Mouse (Mus musculus) heart, postnatal 0 days (tissue): ENCODE data around the gene Dpm3. TPM values are rescaled to one million over a fixed set of nuclear protein-coding genes. Genes with fewer than 3 reads are reported as not detected.
A peak's percentile ranks its signal among the peaks of the same experiment; 100 is the strongest.

Experiments used
- ATAC-seq: fragments of 200-750 bp; cut with Nextera tagmentation; 2 replicates; pipeline ENCODE4 v1.8.0; 2017; ENCODE audit warnings: low read depth, moderate number of reproducible peaks, moderate library complexity; ENCODE audit not compliant: insufficient read depth
- DNase-seq: peaks from one replicate; pipeline ENCODE4 v3.0.0-alpha.2; 2016; ENCODE audit warnings: low spot score
- H3K27ac ChIP-seq: fragments of 300-500 bp; sonication (generic); 2 replicates; pipeline ENCODE4 v1.5.1; 2014; ENCODE audit warnings: low read depth, mild to moderate bottlenecking
- H3K27me3 ChIP-seq: fragments of 300-500 bp; sonication (generic); 2 replicates; pipeline ENCODE4 v1.6.1; 2014; ENCODE audit warnings: low read length, mixed read lengths; ENCODE audit not compliant: control insufficient read depth, insufficient read depth
- H3K36me3 ChIP-seq: fragments of 300-500 bp; sonication (generic); replicated peaks from 2 replicates; pipeline ENCODE4 v1.6.1; 2014; ENCODE audit warnings: low read length, mixed read lengths; ENCODE audit not compliant: control insufficient read depth, insufficient read depth
- H3K4me1 ChIP-seq: fragments of 300-500 bp; sonication (generic); 2 replicates; pipeline ENCODE4 v1.6.1; 2014; ENCODE audit warnings: antibody characterized with exemption; ENCODE audit not compliant: control insufficient read depth, insufficient read depth
- H3K4me2 ChIP-seq: fragments of 300-500 bp; sonication (generic); 2 replicates; pipeline ENCODE4 v1.6.1; 2014; ENCODE audit warnings: low read depth, mild to moderate bottlenecking, low read length, moderate library complexity
- H3K4me3 ChIP-seq: fragments of 300-500 bp; sonication (generic); 2 replicates; pipeline ENCODE4 v1.5.1; 2014; ENCODE audit warnings: low read depth, low read length
- H3K9ac ChIP-seq: fragments of 300-500 bp; sonication (generic); replicated peaks from 2 replicates; pipeline ENCODE4 v1.6.1; 2014; ENCODE audit warnings: low read depth, low read length, mixed read lengths
- H3K9me3 ChIP-seq: fragments of 300-500 bp; sonication (generic); replicated peaks from 2 replicates; pipeline ENCODE4 v1.6.1; 2016; ENCODE audit warnings: low read length; ENCODE audit not compliant: control insufficient read depth
- CTCF ChIP-seq: IDR thresholded peaks from 2 replicates; pipeline ENCODE4 v1.5.1; 2016; ENCODE audit warnings: antibody characterized with exemption, control low read depth, low read depth
- EP300 ChIP-seq: IDR thresholded peaks from 2 replicates; pipeline ENCODE4 v1.6.1; 2016; ENCODE audit warnings: antibody characterized with exemption, low read depth
- WGBS: fragments of 180-500 bp; shearing (Covaris S2); extraction: QIAGEN DNeasy Blood & Tissue Kit; methylation state at CpG from one replicate; pipeline ENCODE4 v1.1.7; 2014; 5-methylcytosine and 5-hydroxymethylcytosine counted together
- polyA plus RNA-seq: library from polyadenylated mRNA; unstranded; fragments of >200 nt; fragmentation: Nextera tagmentation; extraction: Ambion mirVana; gene quantifications from 2 replicates; pipeline ENCODE4 v1.2.1, GENCODE M21; 2015
- total RNA-seq: library from RNA; depleted of rRNA; stranded (reverse); fragments of >200 nt; gene quantifications from 2 replicates; pipeline ENCODE4 v1.2.3, GENCODE M21; 2014; ENCODE audit warnings: low replicate concordance

Dpm3 gene
- total and polyA plus RNA-seq, 2 experiments from 2014 or later: 80.3 to 450 TPM

- Histone ChIP-seq H3K4me1 (peaks cover 7% of the 10 kb centered on the region; the same call in 1 of the 2 replicates), H3K9me3 (no peaks in the 10 kb centered on the region), H3K27me3 (no peaks in the 10 kb centered on the region), H3K36me3 (no peaks in the 10 kb centered on the region), H3K4me2 (no peak overlapping the region), H3K27ac (no peak overlapping the region), H3K4me3 (no peak overlapping the region), H3K9ac (no peak overlapping the region)
- WGBS: 86% methylated on average over 5 of the region's 5 CpGs
- DNase-seq (no peak), ATAC-seq (no peak)
- no peak for TF ChIP-seq CTCF
Measured at GRCm38 (mm10) chr3:89254994-89255393, 4.2 kb upstream of the Dpm3 start.

- no peaks in the 10 kb centered on the region for H3K9me3 ChIP-seq
- H3K4me1 ChIP-seq: peaks cover 5% of the 10 kb centered on the region; the same call in 1 of the 2 replicates
- TF ChIP-seq EP300 (no peak), CTCF (no peak)
- H3K27ac ChIP-seq: peak overlapping the region; percentile 55; the same call in 1 of the 2 replicates
- peak; percentile 47 for DNase-seq
- H3K36me3 ChIP-seq: no peaks in the 10 kb centered on the region
- WGBS: 43% methylated on average over 5 of the region's 5 CpGs
- ATAC-seq: peak; percentile 65
- no peaks in the 10 kb centered on the region for H3K27me3 ChIP-seq
- no peak overlapping the region for H3K4me3 ChIP-seq
- H3K4me2 ChIP-seq: no peak overlapping the region
- H3K9ac ChIP-seq: no peak overlapping the region
Measured at GRCm38 (mm10) chr3:89256177-89256576, 3.0 kb upstream of the Dpm3 start.

DNA sequence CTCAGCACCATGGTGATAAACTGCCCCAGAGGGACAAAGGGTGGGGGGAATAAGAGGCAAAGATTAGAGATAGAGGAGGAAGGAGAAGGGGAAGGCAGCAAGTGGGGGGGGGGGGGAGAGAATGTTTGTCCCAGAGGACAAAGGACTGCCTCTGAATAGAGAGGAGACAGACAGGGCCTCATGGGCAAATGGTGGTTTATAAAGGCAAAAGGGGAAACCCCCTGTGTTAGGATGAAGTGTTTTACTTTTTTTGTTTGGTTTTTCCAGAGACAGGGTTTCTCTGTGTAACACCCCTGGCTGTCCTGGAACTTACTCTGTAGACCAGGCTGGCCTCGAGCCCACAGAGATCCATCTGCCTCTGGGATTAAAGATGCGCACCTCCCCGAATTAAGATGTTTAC lies 1.1 kb downstream of the Dpm3 start:
- Histone ChIP-seq H3K36me3 (no peaks in the 10 kb centered on the region), H3K4me2 (no peak overlapping the region), H3K4me1 (0 out of 2 replicates have a peak, but pooled peaks cover 4% of the 10 kb centered on the region), H3K4me3 (no peak overlapping the region), H3K9me3 (no peaks in the 10 kb centered on the region), H3K27me3 (no peaks in the 10 kb centered on the region), H3K27ac (no peak overlapping the region), H3K9ac (no peak overlapping the region)
- TF ChIP-seq EP300: no peak
- TF ChIP-seq CTCF: no peak
- DNase-seq (no peak), ATAC-seq (no peak)
- 74% methylated on average over 3 of the region's 3 CpGs for WGBS

DNA sequence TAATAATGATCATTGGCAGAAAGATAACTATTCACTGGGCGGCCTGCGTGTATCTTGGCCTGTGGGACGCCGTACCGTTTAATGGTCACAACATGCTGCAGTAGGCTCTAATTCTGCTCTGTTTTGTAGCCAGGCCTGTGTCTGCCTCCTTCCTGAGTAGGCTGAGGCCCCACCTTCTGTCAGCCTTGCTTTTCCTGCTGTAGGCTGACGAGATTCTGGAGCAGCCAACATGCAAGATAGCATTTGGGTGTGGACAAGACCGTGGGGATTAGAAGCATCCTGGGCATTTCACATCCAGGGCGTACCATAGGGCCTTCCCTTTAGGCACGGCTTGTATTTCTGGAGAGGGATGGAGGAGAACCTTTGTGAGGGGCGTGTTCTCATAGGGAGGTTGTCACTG lies 3.3 kb downstream of the Dpm3 start:
- Histone ChIP-seq H3K27me3 (no peaks in the 10 kb centered on the region), H3K9ac (no peak overlapping the region), H3K27ac (peak overlapping the region; percentile 50), H3K36me3 (no peaks in the 10 kb centered on the region), H3K4me3 (no peak overlapping the region), H3K4me2 (no peak overlapping the region), H3K4me1 (peaks cover 11% of the 10 kb centered on the region; the same call in 1 of the 2 replicates), H3K9me3 (no peaks in the 10 kb centered on the region)
- 47% methylated on average over 10 of the region's 10 CpGs for WGBS
- no peak for TF ChIP-seq EP300
- TF ChIP-seq CTCF: no peak
- DNase-seq (peak; percentile 44), ATAC-seq (peak; percentile 49)

GRCm38 (mm10) chr3:89266439-89266893 lies 7.3 kb downstream of the Dpm3 start:
- peak overlapping the region; percentile 71 for H3K9ac ChIP-seq
- peaks cover 24% of the 10 kb centered on the region for H3K4me1 ChIP-seq
- peaks cover 3% of the 10 kb centered on the region; the same call in 1 of the 2 replicates for H3K36me3 ChIP-seq
- DNase-seq (peak; percentile 76), ATAC-seq (peak; percentile 76)
- H3K4me2 ChIP-seq: peak overlapping the region; percentile 83
- no peaks in the 10 kb centered on the region for H3K27me3 ChIP-seq
- H3K27ac ChIP-seq: peak overlapping the region; percentile 52; the same call in 1 of the 2 replicates
- WGBS: 1% methylated on average over 20 of the region's 20 CpGs
- TF ChIP-seq CTCF (no peak), EP300 (no peak)
- H3K4me3 ChIP-seq: peak overlapping the region; percentile 68
- no peaks in the 10 kb centered on the region for H3K9me3 ChIP-seq

DNA sequence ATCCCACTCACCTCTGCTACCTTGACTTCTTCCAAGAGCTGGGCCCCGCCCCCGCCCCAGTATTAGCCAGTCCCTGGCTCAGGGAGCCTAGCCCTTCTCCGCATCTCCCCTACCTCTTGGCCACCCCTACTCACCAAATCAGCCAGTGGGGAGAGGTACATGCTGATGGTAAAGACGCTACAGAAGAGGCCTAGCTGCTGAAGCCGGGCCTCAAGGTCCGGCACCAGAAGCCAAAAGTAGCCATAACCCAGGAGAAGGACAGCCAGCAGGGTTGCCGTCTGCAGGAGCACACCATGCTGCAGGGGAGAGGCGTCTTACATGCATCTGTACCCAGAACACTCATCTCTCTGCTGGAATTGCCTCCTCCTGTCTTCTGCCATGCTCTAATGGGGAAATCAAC lies 9.8 kb downstream of the Dpm3 start:
- Histone ChIP-seq H3K4me3 (no peak overlapping the region), H3K27ac (no peak overlapping the region), H3K27me3 (no peaks in the 10 kb centered on the region), H3K4me2 (no peak overlapping the region), H3K9ac (no peak overlapping the region), H3K36me3 (peaks cover 23% of the 10 kb centered on the region), H3K4me1 (peaks cover 20% of the 10 kb centered on the region), H3K9me3 (no peaks in the 10 kb centered on the region)
- WGBS: 72% methylated on average over 8 of the region's 8 CpGs
- DNase-seq: no peak
- TF ChIP-seq EP300 (no peak), CTCF (no peak)
- ATAC-seq: no peak
